Mouse (Mus musculus): ENCODE data around the gene Fhl2.
"Not testable (repeated sequence)": the region's sequence is repeated elsewhere in the genome, so short reads cannot be mapped to it uniquely, and the experiment has no call there.

Gene Fhl2

GRCm38 (mm10) chr1:43153538-43153937, 43.2 kb downstream of the Fhl2 start:
- DNase-seq (ENCODE audit: low spot score in 2 of 2), result no peak

GRCm38 (mm10) chr1:43152626-43153025, 44.2 kb downstream of the Fhl2 start:
- no peak for DNase-seq (ENCODE audit: low spot score in 2 of 2)

GRCm38 (mm10) chr1:43150225-43150624, 46.6 kb downstream of the Fhl2 start:
- no peak for DNase-seq (ENCODE audit: low spot score in 2 of 2)

GRCm38 (mm10) chr1:43147474-43147873, 49.3 kb downstream of the Fhl2 start:
- DNase-seq (ENCODE audit: low spot score in 2 of 2), result no peak

- DNase-seq (ENCODE audit: low spot score in 2 of 2), result no peak
Measured at GRCm38 (mm10) chr1:43145388-43145787, 51.4 kb downstream of the Fhl2 start.

GRCm38 (mm10) chr1:43144338-43144906, 52.4 kb downstream of the Fhl2 start:
- DNase-seq (ENCODE audit: low spot score in 2 of 2), result no peak

GRCm38 (mm10) chr1:43143791-43144190, 53.0 kb downstream of the Fhl2 start:
- DNase-seq (ENCODE audit: low spot score in 2 of 2), result no peak

- no peak for DNase-seq (ENCODE audit: low spot score in 2 of 2)
Measured at GRCm38 (mm10) chr1:43143284-43143683, 53.5 kb downstream of the Fhl2 start.

GRCm38 (mm10) chr1:43142849-43143248, 53.9 kb downstream of the Fhl2 start:
- DNase-seq (ENCODE audit: low spot score in 2 of 2), result no peak

GRCm38 (mm10) chr1:43141555-43141961, 55.2 kb downstream of the Fhl2 start:
- DNase-seq (ENCODE audit: low spot score in 2 of 2), result no peak

- peak; percentile 69 to 80 for DNase-seq (ENCODE audit: low spot score in 2 of 2)
Measured at GRCm38 (mm10) chr1:43139587-43140266, 57.1 kb downstream of the Fhl2 start.

GRCm38 (mm10) chr1:43138268-43138812, 58.4 kb downstream of the Fhl2 start:
- no peak for DNase-seq (ENCODE audit: low spot score in 2 of 2)

- DNase-seq (ENCODE audit: low spot score in 2 of 2), result peak; percentile 47 to 79
Measured at GRCm38 (mm10) chr1:43137334-43137733, 59.5 kb downstream of the Fhl2 start.

GRCm38 (mm10) chr1:43136488-43137029, 60.2 kb downstream of the Fhl2 start:
- DNase-seq (ENCODE audit: low spot score in 2 of 2), result not testable (repeated sequence)

GRCm38 (mm10) chr1:43131591-43131990, 65.2 kb downstream of the Fhl2 start:
- DNase-seq (ENCODE audit: low spot score in 2 of 2), result no peak

GRCm38 (mm10) chr1:43130219-43130981, 66.4 kb downstream of the Fhl2 start:
- DNase-seq (ENCODE audit: low spot score in 2 of 2), result no peak

- DNase-seq (ENCODE audit: low spot score in 2 of 2), result no peak
Measured at GRCm38 (mm10) chr1:43127820-43128610, 68.8 kb downstream of the Fhl2 start.

GRCm38 (mm10) chr1:43127196-43127595, 69.6 kb downstream of the Fhl2 start:
- no peak for DNase-seq (ENCODE audit: low spot score in 2 of 2)

GRCm38 (mm10) chr1:43124726-43125125, 72.1 kb downstream of the Fhl2 start:
- DNase-seq (ENCODE audit: low spot score in 2 of 2), result no peak

GRCm38 (mm10) chr1:43122616-43123015, 74.2 kb downstream of the Fhl2 start:
- DNase-seq (ENCODE audit: low spot score in 2 of 2), result no peak

- DNase-seq (ENCODE audit: low spot score in 2 of 2), result no peak
Measured at GRCm38 (mm10) chr1:43120950-43121349, 75.8 kb downstream of the Fhl2 start.

Data from right cerebral cortex, postnatal 36 days (tissue).